Mouse (Mus musculus) lung, postnatal 36 days (tissue): Measurements from ENCODE around the gene Ccdc57.
"Not testable (repeated sequence)": the region's sequence is repeated elsewhere in the genome, so short reads cannot be mapped to it uniquely, and the experiment has no call there.

Experiments
- DNase-seq: peaks from one replicate; pipeline ENCODE4 v3.0.0; 2022; ENCODE audit warnings: mixed read lengths

Gene Ccdc57

GRCm38 (mm10) chr11:120902487-120903142 lies 30.1 kb downstream of the Ccdc57 start:
- peak; percentile 66 for DNase-seq

- DNase-seq, result no peak
Measured at GRCm38 (mm10) chr11:120901729-120902486, 30.8 kb downstream of the Ccdc57 start.

- DNase-seq, result peak; percentile 67
Measured at GRCm38 (mm10) chr11:120900276-120901244, 32.1 kb downstream of the Ccdc57 start.

GRCm38 (mm10) chr11:120898114-120898548 lies 34.5 kb downstream of the Ccdc57 start:
- peak; percentile 85 for DNase-seq

- no peak for DNase-seq
Measured at GRCm38 (mm10) chr11:120895441-120895840, 37.2 kb downstream of the Ccdc57 start.

- no peak for DNase-seq
Measured at GRCm38 (mm10) chr11:120894397-120894796, 38.3 kb downstream of the Ccdc57 start.

- DNase-seq, result peak; percentile 89
Measured at GRCm38 (mm10) chr11:120889216-120889615, 43.5 kb downstream of the Ccdc57 start.

- DNase-seq, result no peak
Measured at GRCm38 (mm10) chr11:120888718-120889117, 44.0 kb downstream of the Ccdc57 start.

GRCm38 (mm10) chr11:120887502-120887901 lies 45.2 kb downstream of the Ccdc57 start:
- DNase-seq, result no peak

GRCm38 (mm10) chr11:120886462-120886861 lies 46.2 kb downstream of the Ccdc57 start:
- no peak for DNase-seq

GRCm38 (mm10) chr11:120883601-120884000 lies 49.1 kb downstream of the Ccdc57 start:
- DNase-seq, result no peak

- no peak for DNase-seq
Measured at GRCm38 (mm10) chr11:120882931-120883330, 49.7 kb downstream of the Ccdc57 start.

- DNase-seq, result no peak
Measured at GRCm38 (mm10) chr11:120873206-120873605, 59.5 kb downstream of the Ccdc57 start.

- no peak for DNase-seq
Measured at GRCm38 (mm10) chr11:120871521-120871920, 61.2 kb downstream of the Ccdc57 start.

- no peak for DNase-seq
Measured at GRCm38 (mm10) chr11:120865816-120866215, 66.9 kb downstream of the Ccdc57 start.

- no peak for DNase-seq
Measured at GRCm38 (mm10) chr11:120862819-120863218, 69.9 kb downstream of the Ccdc57 start.

- DNase-seq, result not testable (repeated sequence)
Measured at GRCm38 (mm10) chr11:120855938-120856337, 76.7 kb downstream of the Ccdc57 start.

- no peak for DNase-seq
Measured at GRCm38 (mm10) chr11:120853788-120854187, 78.9 kb downstream of the Ccdc57 start.

GRCm38 (mm10) chr11:120853158-120853557 lies 79.5 kb downstream of the Ccdc57 start:
- peak; percentile 59 for DNase-seq

GRCm38 (mm10) chr11:120852083-120852935 lies 80.4 kb downstream of the Ccdc57 start:
- DNase-seq, result peak; percentile 76

- no peak for DNase-seq
Measured at GRCm38 (mm10) chr11:120851582-120851981, 81.1 kb downstream of the Ccdc57 start.

GRCm38 (mm10) chr11:120851132-120851531 lies 81.5 kb downstream of the Ccdc57 start:
- DNase-seq, result peak; percentile 55
